Mouse (Mus musculus): ENCODE measurements at regions not wholly inside any gene's neighbourhood (a gene's known extent, or its start where the extent isn't known, plus 50 kb on each side); places are given as distances from the start of the nearest gene placed in this dataset.
"Not testable (repeated sequence)": the region's sequence is repeated elsewhere in the genome, so short reads cannot be mapped to it uniquely, and the experiment has no call there.

GRCm38 (mm10) chr10:57046021-57046420 lies 440.2 kb upstream of the Hsf2 start:
- 81% methylated on average over 2 of the region's 2 CpGs for WGBS
- Histone ChIP-seq H3K4me3 (ENCODE audit: insufficient read depth, low read depth, low read length) (no peak overlapping the region), H3K4me1 (ENCODE audit: control insufficient read depth, insufficient read depth, low read length) (no peaks in the 10 kb centered on the region), H3K27ac (ENCODE audit: insufficient read depth, low read depth, low read length) (no peak overlapping the region)
- TF ChIP-seq POLR2A (IDR thresholded peaks at IDR 0.05; ENCODE audit: insufficient read depth, low read depth, low read length) (no peak), CTCF (IDR thresholded peaks at IDR 0.05; ENCODE audit: insufficient read depth, low read depth, low read length) (no peak)

GRCm38 (mm10) chr10:57046891-57047290 lies 439.3 kb upstream of the Hsf2 start:
- no peak for TF ChIP-seq POLR2A (IDR thresholded peaks at IDR 0.05; ENCODE audit: insufficient read depth, low read depth, low read length)
- no peak for TF ChIP-seq CTCF (IDR thresholded peaks at IDR 0.05; ENCODE audit: insufficient read depth, low read depth, low read length)
- WGBS = 51% methylated on average over 2 of the region's 2 CpGs
- H3K4me1 ChIP-seq (ENCODE audit: control insufficient read depth, insufficient read depth, low read length) = no peaks in the 10 kb centered on the region
- H3K4me3 ChIP-seq (ENCODE audit: insufficient read depth, low read depth, low read length) = no peak overlapping the region
- no peak overlapping the region for H3K27ac ChIP-seq (ENCODE audit: insufficient read depth, low read depth, low read length)

GRCm38 (mm10) chr10:57047719-57048118 lies 438.5 kb upstream of the Hsf2 start:
- TF ChIP-seq POLR2A (IDR thresholded peaks at IDR 0.05; ENCODE audit: insufficient read depth, low read depth, low read length) (no peak), CTCF (IDR thresholded peaks at IDR 0.05; ENCODE audit: insufficient read depth, low read depth, low read length) (no peak)
- no peak overlapping the region for H3K4me3 ChIP-seq (ENCODE audit: insufficient read depth, low read depth, low read length)
- H3K27ac ChIP-seq (ENCODE audit: insufficient read depth, low read depth, low read length) = no peak overlapping the region
- H3K4me1 ChIP-seq (ENCODE audit: control insufficient read depth, insufficient read depth, low read length) = no peaks in the 10 kb centered on the region

GRCm38 (mm10) chr10:57053375-57053774 lies 432.8 kb upstream of the Hsf2 start:
- H3K4me1 ChIP-seq (ENCODE audit: control insufficient read depth, insufficient read depth, low read length); H3K27ac ChIP-seq (ENCODE audit: insufficient read depth, low read depth, low read length); H3K4me3 ChIP-seq (ENCODE audit: insufficient read depth, low read depth, low read length): not testable (repeated sequence)
- 93% methylated on average over 2 of the region's 2 CpGs for WGBS

- Histone ChIP-seq H3K27ac (ENCODE audit: insufficient read depth, low read depth, low read length) (no peak overlapping the region), H3K4me1 (ENCODE audit: control insufficient read depth, insufficient read depth, low read length) (no peaks in the 10 kb centered on the region), H3K4me3 (ENCODE audit: insufficient read depth, low read depth, low read length) (no peak overlapping the region)
- WGBS = 94% methylated on average over 2 of the region's 2 CpGs
- TF ChIP-seq POLR2A (IDR thresholded peaks at IDR 0.05; ENCODE audit: insufficient read depth, low read depth, low read length) (no peak), CTCF (IDR thresholded peaks at IDR 0.05; ENCODE audit: insufficient read depth, low read depth, low read length) (no peak)
These were observed 396.1 kb upstream of the Hsf2 start for GRCm38 (mm10) chr10:57090131-57090530.

GRCm38 (mm10) chr10:57095920-57096319 lies 390.3 kb upstream of the Hsf2 start:
- 63% methylated on average over 3 of the region's 3 CpGs for WGBS
- Histone ChIP-seq H3K4me3 (ENCODE audit: insufficient read depth, low read depth, low read length) (no peak overlapping the region), H3K27ac (ENCODE audit: insufficient read depth, low read depth, low read length) (no peak overlapping the region), H3K4me1 (ENCODE audit: control insufficient read depth, insufficient read depth, low read length) (no peaks in the 10 kb centered on the region)
- TF ChIP-seq POLR2A (IDR thresholded peaks at IDR 0.05; ENCODE audit: insufficient read depth, low read depth, low read length) = no peak
- TF ChIP-seq CTCF (IDR thresholded peaks at IDR 0.05; ENCODE audit: insufficient read depth, low read depth, low read length) = no peak

GRCm38 (mm10) chr10:57113359-57113758 lies 372.8 kb upstream of the Hsf2 start:
- Histone ChIP-seq H3K4me1 (ENCODE audit: control insufficient read depth, insufficient read depth, low read length) (no peaks in the 10 kb centered on the region), H3K4me3 (ENCODE audit: insufficient read depth, low read depth, low read length) (no peak overlapping the region), H3K27ac (ENCODE audit: insufficient read depth, low read depth, low read length) (no peak overlapping the region)
- 83% methylated on average over 2 of the region's 2 CpGs for WGBS
- no peak for TF ChIP-seq CTCF (IDR thresholded peaks at IDR 0.05; ENCODE audit: insufficient read depth, low read depth, low read length)
- TF ChIP-seq POLR2A (IDR thresholded peaks at IDR 0.05; ENCODE audit: insufficient read depth, low read depth, low read length) = no peak

GRCm38 (mm10) chr10:57114696-57115271 lies 371.4 kb upstream of the Hsf2 start:
- Histone ChIP-seq H3K4me3 (ENCODE audit: insufficient read depth, low read depth, low read length) (no peak overlapping the region), H3K4me1 (ENCODE audit: control insufficient read depth, insufficient read depth, low read length) (no peaks in the 10 kb centered on the region), H3K27ac (ENCODE audit: insufficient read depth, low read depth, low read length) (no peak overlapping the region)
- TF ChIP-seq CTCF (IDR thresholded peaks at IDR 0.05; ENCODE audit: insufficient read depth, low read depth, low read length) = no peak
- TF ChIP-seq POLR2A (IDR thresholded peaks at IDR 0.05; ENCODE audit: insufficient read depth, low read depth, low read length) = no peak
- 94% methylated on average over 8 of the region's 8 CpGs for WGBS

- TF ChIP-seq POLR2A (IDR thresholded peaks at IDR 0.05; ENCODE audit: insufficient read depth, low read depth, low read length) (no peak), CTCF (IDR thresholded peaks at IDR 0.05; ENCODE audit: insufficient read depth, low read depth, low read length) (no peak)
- no peak overlapping the region for H3K27ac ChIP-seq (ENCODE audit: insufficient read depth, low read depth, low read length)
- 76% methylated on average over 1 of the region's 1 CpGs for WGBS
These were observed 364.7 kb upstream of the Hsf2 start for GRCm38 (mm10) chr10:57121514-57121913.

GRCm38 (mm10) chr10:57127185-57127584 lies 359.0 kb upstream of the Hsf2 start:
- 39% methylated on average over 3 of the region's 3 CpGs for WGBS

More at GRCm38 (mm10) chr10:57121514-57121913, 364.7 kb upstream of the Hsf2 start:
- Histone ChIP-seq H3K4me1 (ENCODE audit: control insufficient read depth, insufficient read depth, low read length) (no peaks in the 10 kb centered on the region), H3K4me3 (ENCODE audit: insufficient read depth, low read depth, low read length) (no peak overlapping the region)

More at GRCm38 (mm10) chr10:57127185-57127584, 359.0 kb upstream of the Hsf2 start:
- no peak overlapping the region for H3K4me3 ChIP-seq (ENCODE audit: insufficient read depth, low read depth, low read length)
- no peaks in the 10 kb centered on the region for H3K4me1 ChIP-seq (ENCODE audit: control insufficient read depth, insufficient read depth, low read length)
- H3K27ac ChIP-seq (ENCODE audit: insufficient read depth, low read depth, low read length) = no peak overlapping the region
- TF ChIP-seq POLR2A (IDR thresholded peaks at IDR 0.05; ENCODE audit: insufficient read depth, low read depth, low read length) = no peak
- no peak for TF ChIP-seq CTCF (IDR thresholded peaks at IDR 0.05; ENCODE audit: insufficient read depth, low read depth, low read length)

All from olfactory bulb, adult 2 months (tissue).